Mouse (Mus musculus): ENCODE measurements at regions not wholly inside any gene's neighbourhood (a gene's known extent, or its start where the extent isn't known, plus 50 kb on each side); places are given as distances from the start of the nearest gene placed in this dataset.

DNA sequence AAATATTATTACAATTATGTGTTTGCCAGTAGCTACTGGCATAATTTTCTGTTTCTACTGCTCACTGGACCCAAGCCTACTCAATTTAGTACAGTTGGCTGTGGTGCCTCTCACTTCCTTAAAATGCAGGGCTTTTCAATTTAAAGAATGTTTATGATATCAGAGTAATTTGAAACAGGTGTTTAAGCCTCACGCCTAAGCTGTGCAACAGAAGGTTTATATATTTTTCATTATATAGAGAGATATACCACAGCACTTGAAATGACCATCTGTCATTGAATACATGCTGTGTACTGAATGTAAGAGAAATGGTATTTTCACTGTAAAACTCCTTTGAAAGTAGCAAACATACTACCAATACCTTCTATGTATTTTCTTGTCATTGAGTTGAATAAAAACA lies 376.8 kb downstream of the Otol1 start:
- H3K4me3 ChIP-seq, result no peak overlapping the region
- no peak overlapping the region for H3K27ac ChIP-seq
- ATAC-seq (ENCODE audit: low FRiP score), result no peak

DNA sequence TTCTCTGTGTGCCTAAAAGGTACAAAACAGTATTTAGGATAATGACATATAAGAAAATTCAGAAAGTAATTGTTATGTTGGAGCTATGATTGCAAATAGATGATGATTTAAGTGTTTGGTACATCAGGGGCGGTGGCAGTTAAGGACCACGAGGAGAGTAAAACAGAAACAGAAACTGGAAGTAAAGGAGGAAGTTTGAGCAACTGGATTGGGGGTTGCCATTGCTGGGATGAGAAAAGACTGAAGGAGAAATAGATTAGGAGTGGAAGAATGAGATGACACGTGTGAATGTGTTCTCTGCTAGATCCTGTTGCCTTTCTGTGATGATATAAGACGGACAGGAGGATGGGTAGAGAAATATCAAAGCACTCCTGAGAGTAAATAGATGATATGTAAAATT lies 378.5 kb downstream of the Otol1 start:
- no peaks in the 10 kb centered on the region for H3K36me3 ChIP-seq

More for the DNA sequence above, 376.8 kb downstream of the Otol1 start:
- H3K4me1 ChIP-seq (replicated peaks), result no peaks in the 10 kb centered on the region
- no peaks in the 10 kb centered on the region for H3K36me3 ChIP-seq
- no peak overlapping the region for H3K9ac ChIP-seq
- H3K4me2 ChIP-seq, result no peak overlapping the region
- 78% methylated on average over 1 of the region's 1 CpGs for WGBS
- H3K9me3 ChIP-seq, result no peaks in the 10 kb centered on the region
- H3K27me3 ChIP-seq, result no peaks in the 10 kb centered on the region

DNA sequence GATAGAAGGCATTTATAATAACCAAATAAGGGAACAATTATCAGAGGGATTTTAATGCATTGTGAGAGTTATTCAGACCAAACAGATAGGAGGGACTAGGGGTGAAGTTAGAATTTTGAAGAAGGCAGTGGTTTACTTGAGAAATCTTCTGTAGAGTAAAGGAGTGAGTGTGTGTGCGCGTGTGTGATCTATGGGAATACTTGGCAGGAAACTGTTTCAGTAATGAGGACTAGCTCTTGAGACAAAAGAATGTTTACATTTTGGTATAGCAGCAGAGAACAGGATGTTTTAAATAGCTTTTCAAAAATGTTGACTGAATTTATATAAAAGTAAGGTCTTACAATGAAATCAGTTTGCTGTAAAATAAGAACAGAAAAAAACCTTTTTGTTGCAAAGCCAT lies 393.8 kb downstream of the Otol1 start:
- H3K9ac ChIP-seq, result no peak overlapping the region
- no peaks in the 10 kb centered on the region for H3K36me3 ChIP-seq
- no peak overlapping the region for H3K27ac ChIP-seq
- H3K4me1 ChIP-seq (replicated peaks), result no peaks in the 10 kb centered on the region
- no peak overlapping the region for H3K4me2 ChIP-seq
- no peak overlapping the region for H3K4me3 ChIP-seq
- 79% methylated on average over 2 of the region's 2 CpGs for WGBS
- no peaks in the 10 kb centered on the region for H3K9me3 ChIP-seq
- no peaks in the 10 kb centered on the region for H3K27me3 ChIP-seq
- no peak for ATAC-seq (ENCODE audit: low FRiP score)

More for the DNA sequence above, 378.5 kb downstream of the Otol1 start:
- ATAC-seq (ENCODE audit: low FRiP score), result no peak
- Histone ChIP-seq H3K27me3 (no peaks in the 10 kb centered on the region), H3K27ac (no peak overlapping the region), H3K4me3 (no peak overlapping the region), H3K4me1 (replicated peaks) (no peaks in the 10 kb centered on the region), H3K9ac (no peak overlapping the region), H3K9me3 (no peaks in the 10 kb centered on the region), H3K4me2 (no peak overlapping the region)
- 91% methylated on average over 4 of the region's 4 CpGs for WGBS

DNA sequence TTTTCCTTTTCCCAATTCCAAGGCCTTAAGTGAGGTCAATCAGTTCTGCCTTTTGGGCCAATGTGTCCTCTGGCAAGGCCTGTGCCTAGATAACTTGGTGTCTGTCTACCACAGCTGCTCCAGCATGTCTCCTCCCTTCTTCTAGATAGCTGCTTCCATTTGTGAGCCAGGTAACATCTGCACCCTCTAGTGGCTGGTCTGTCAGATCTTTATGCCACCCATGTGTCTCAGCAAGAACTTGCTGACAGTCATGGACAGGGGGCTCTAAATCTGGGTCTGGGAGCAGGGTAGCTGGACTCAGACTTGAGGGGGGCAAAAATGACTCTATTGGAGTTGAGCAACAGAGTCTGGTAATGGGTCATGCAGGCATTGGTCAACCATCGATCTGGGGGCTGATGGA lies 399.2 kb downstream of the Otol1 start:
- Histone ChIP-seq H3K4me1 (replicated peaks) (no peaks in the 10 kb centered on the region), H3K27ac (no peak overlapping the region), H3K9ac (no peak overlapping the region), H3K9me3 (no peaks in the 10 kb centered on the region), H3K4me3 (no peak overlapping the region), H3K36me3 (no peaks in the 10 kb centered on the region), H3K4me2 (no peak overlapping the region), H3K27me3 (no peaks in the 10 kb centered on the region)
- WGBS, result 100% methylated on average over 1 of the region's 1 CpGs
- no peak for ATAC-seq (ENCODE audit: low FRiP score)

DNA sequence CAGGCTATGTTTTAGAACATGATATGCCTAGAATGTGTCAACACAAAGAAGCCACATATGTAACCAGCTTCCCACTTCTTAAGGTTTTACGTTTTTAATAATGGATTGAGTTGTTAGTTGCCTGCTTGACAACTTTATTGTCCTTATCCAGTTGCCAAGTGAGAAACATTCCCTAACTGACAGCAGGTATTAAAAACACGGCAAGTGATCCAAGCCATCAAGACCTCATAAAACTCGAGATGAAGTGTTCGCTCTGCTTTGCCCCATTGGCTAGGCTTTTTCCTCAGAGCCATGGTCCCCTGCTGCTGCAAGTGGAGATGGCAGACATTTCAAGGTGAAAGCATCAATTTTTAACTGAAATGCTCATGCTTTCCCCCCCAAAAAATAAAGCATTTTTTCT lies 410.9 kb downstream of the Otol1 start:
- H3K36me3 ChIP-seq, result no peaks in the 10 kb centered on the region
- no peaks in the 10 kb centered on the region for H3K4me1 ChIP-seq (replicated peaks)
- no peak overlapping the region for H3K9ac ChIP-seq
- H3K27ac ChIP-seq, result no peak overlapping the region
- 75% methylated on average over 4 of the region's 4 CpGs for WGBS
- no peak for ATAC-seq (ENCODE audit: low FRiP score)
- no peak overlapping the region for H3K4me3 ChIP-seq
- H3K27me3 ChIP-seq, result no peaks in the 10 kb centered on the region
- no peaks in the 10 kb centered on the region for H3K9me3 ChIP-seq
- H3K4me2 ChIP-seq, result no peak overlapping the region

DNA sequence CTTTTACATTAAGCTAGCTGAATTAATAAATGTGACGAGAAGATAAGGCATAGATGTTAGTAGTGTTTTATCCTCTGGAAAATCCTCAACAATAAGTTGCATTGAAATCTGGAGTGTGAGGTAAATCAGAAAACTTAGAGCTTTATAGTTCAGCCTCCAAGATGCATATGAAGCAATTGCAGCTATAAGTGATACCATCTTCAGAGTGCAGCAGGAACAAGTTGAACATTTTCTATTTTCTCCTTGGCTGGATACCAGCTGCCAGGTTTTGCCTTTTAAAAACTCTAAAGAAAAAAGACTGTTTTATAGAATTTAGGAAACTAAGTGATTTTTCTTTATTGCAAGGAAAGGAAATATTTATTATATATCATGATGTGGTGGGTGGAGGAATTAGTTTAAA lies 414.6 kb downstream of the Otol1 start:
- no peak overlapping the region for H3K27ac ChIP-seq
- H3K9ac ChIP-seq, result no peak overlapping the region
- no peaks in the 10 kb centered on the region for H3K36me3 ChIP-seq
- no peak overlapping the region for H3K4me3 ChIP-seq
- no peaks in the 10 kb centered on the region for H3K27me3 ChIP-seq
- WGBS, result 85% methylated on average over 1 of the region's 1 CpGs
- no peak for ATAC-seq (ENCODE audit: low FRiP score)
- H3K9me3 ChIP-seq, result no peaks in the 10 kb centered on the region
- no peak overlapping the region for H3K4me2 ChIP-seq
- H3K4me1 ChIP-seq (replicated peaks), result no peaks in the 10 kb centered on the region

DNA sequence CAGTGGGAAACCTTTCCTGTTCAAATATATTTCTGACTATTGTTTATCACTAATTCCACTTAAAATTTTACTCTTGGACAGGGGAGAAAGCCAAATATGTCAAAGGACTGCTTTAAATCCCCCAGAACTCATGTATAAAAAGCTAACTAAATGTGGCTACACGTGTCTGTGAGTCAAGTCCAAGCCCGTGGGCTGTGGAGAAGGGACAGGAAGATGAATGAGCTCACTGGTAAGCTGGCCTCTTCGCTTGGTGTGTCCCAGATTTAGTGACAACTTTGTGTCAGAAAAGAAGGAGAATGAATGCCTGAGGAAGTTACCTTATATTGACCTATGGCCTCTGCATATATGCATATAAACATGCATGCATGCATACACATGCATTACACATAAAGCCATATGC lies 415.3 kb downstream of the Otol1 start:
- no peaks in the 10 kb centered on the region for H3K9me3 ChIP-seq
- H3K9ac ChIP-seq, result no peak overlapping the region
- ATAC-seq (ENCODE audit: low FRiP score), result no peak
- H3K4me1 ChIP-seq (replicated peaks), result no peaks in the 10 kb centered on the region
- no peaks in the 10 kb centered on the region for H3K27me3 ChIP-seq
- no peak overlapping the region for H3K4me3 ChIP-seq
- no peak overlapping the region for H3K4me2 ChIP-seq
- no peaks in the 10 kb centered on the region for H3K36me3 ChIP-seq
- 76% methylated on average over 3 of the region's 3 CpGs for WGBS
- H3K27ac ChIP-seq, result no peak overlapping the region

DNA sequence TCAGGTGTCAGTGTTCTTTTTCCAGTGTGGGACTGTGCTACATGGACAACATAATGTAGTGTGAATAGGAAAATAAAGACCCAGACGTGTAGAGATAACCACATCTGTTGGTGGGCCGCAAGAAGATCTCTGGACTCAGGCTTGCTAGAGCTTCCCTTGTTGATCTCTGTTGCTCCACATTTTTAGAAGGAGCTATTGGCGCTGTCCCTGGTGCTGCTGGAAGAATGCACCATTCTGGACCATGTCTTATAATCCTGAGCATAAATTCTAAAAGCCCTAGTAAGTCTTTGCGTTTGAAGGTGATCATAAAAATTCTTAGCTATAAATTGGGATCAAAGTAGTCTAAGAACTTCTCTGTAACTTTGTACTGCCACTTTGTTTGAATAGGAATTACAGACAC lies 429.3 kb downstream of the Otol1 start:
- no peak overlapping the region for H3K4me3 ChIP-seq
- H3K36me3 ChIP-seq, result no peaks in the 10 kb centered on the region
- no peak overlapping the region for H3K9ac ChIP-seq
- 73% methylated on average over 4 of the region's 4 CpGs for WGBS
- H3K4me2 ChIP-seq, result no peak overlapping the region
- no peaks in the 10 kb centered on the region for H3K4me1 ChIP-seq (replicated peaks)
- no peaks in the 10 kb centered on the region for H3K9me3 ChIP-seq
- H3K27me3 ChIP-seq, result no peaks in the 10 kb centered on the region
- no peak for ATAC-seq (ENCODE audit: low FRiP score)
- H3K27ac ChIP-seq, result no peak overlapping the region

DNA sequence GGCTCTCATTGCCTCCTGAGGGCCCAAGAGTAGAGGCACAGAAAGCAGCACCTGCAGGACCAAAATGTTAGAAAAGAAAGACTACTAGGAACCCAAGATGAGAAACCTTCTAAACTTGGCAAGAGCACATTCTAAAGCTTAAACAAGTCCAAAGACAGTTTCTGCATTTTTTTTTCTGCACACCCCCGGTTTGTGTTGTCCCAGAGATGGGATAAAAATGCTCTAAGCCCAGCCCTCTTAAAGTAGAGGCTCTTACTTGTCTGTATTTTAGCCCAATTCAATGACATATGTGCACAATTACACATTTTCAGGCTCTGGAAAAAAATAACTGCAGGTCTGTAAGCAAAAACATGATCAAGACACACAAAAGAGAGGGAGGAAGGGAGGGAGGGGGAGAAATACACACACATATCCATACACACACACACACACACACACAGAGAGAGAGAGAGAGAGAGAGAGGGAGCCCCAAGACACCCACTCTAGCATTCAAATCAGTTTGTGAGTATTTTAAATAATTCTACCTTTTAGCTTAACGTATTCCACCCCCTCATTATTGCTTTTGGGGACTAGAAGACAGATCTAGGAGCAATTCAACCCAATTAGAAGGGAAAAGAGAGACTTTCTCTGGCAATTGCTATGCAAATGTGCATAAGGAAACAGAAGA lies 449.9 kb downstream of the Otol1 start:
- 56% methylated on average over 2 of the region's 2 CpGs for WGBS
- Histone ChIP-seq H3K36me3 (no peaks in the 10 kb centered on the region), H3K4me3 (no peak overlapping the region), H3K9ac (no peak overlapping the region), H3K9me3 (no peaks in the 10 kb centered on the region), H3K4me1 (replicated peaks) (no peaks in the 10 kb centered on the region), H3K4me2 (no peak overlapping the region), H3K27me3 (no peaks in the 10 kb centered on the region), H3K27ac (no peak overlapping the region)
- ATAC-seq (ENCODE audit: low FRiP score), result no peak

DNA sequence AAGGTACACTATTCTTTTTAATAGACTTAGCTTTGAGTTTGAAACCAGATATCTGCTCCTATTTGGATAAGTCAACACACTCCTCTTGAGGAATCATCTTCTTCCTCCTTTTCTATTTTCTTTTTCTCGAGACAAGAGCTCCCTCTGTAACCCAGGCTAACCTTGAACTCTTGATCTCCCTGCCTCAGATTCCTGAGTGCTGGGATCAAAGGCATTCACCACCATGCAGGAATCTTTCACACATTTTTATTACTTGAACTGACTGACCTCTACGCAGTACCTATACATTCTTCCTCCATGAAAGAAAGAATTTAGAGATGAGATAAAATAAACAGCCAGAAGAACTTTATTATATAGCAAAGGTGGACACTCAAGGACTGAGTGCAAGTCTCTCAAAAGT lies 453.4 kb downstream of the Otol1 start:
- WGBS, result 72% methylated on average over 2 of the region's 2 CpGs

DNA sequence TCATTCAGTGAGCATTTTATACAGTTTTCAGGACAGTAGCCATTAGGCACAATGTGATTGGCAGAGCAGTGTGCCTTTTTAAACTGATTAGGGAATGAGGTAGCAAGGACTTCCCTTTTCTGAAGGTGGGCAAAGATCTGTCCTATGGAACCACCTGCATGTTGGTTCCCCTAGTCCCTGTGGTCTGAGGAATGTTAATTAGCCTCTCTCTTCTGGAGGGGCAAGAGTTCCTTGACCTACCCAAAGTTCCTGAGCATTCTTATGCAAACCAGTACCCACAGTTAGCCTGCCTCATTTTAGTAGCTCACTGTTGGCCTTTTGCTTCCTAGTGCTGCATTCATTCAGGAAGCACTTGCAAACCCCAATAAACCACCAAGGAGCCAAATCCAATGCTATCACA lies 455.8 kb downstream of the Otol1 start:
- no peak overlapping the region for H3K9ac ChIP-seq
- no peak for ATAC-seq (ENCODE audit: low FRiP score)

More for the DNA sequence above, 453.4 kb downstream of the Otol1 start:
- no peaks in the 10 kb centered on the region for H3K36me3 ChIP-seq
- H3K4me3 ChIP-seq, result no peak overlapping the region
- no peaks in the 10 kb centered on the region for H3K4me1 ChIP-seq (replicated peaks)
- H3K9ac ChIP-seq, result no peak overlapping the region
- no peak overlapping the region for H3K27ac ChIP-seq
- no peak overlapping the region for H3K4me2 ChIP-seq
- no peaks in the 10 kb centered on the region for H3K9me3 ChIP-seq
- no peak for ATAC-seq (ENCODE audit: low FRiP score)
- no peaks in the 10 kb centered on the region for H3K27me3 ChIP-seq

DNA sequence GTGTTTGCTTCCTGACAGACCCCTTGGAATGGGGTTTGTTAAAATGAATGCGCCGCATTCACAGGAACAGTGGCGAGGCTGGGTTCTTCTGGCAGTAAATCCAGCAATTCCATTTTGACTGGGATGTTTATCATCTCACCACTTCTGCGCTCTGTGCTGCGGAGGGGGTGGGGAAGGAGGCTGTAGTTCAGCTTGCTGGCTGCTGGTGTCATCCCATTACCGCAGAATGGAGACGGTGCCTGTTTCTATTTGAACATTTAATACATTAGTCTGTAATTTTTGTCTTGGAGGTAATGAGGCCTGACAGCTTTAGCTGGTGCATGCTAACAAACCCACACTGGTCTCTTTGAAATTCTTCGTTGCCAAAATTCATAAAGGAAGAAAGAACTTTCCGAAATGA lies 475.1 kb downstream of the Otol1 start:
- WGBS, result 36% methylated on average over 9 of the region's 9 CpGs
- H3K4me3 ChIP-seq, result no peak overlapping the region
- H3K9me3 ChIP-seq, result no peaks in the 10 kb centered on the region
- peaks cover 9% of the 10 kb centered on the region; the same call in 1 of the 2 replicates for H3K4me1 ChIP-seq (replicated peaks)
- no peak overlapping the region for H3K9ac ChIP-seq
- 0 out of 2 replicates have a peak overlapping the region, but pooled peaks have one; percentile 41 for H3K27ac ChIP-seq
- H3K27me3 ChIP-seq, result no peaks in the 10 kb centered on the region
- H3K4me2 ChIP-seq, result peak overlapping the region; percentile 39
- no peaks in the 10 kb centered on the region for H3K36me3 ChIP-seq
- peak; percentile 95 for ATAC-seq (ENCODE audit: low FRiP score)

More for the DNA sequence above, 455.8 kb downstream of the Otol1 start:
- H3K36me3 ChIP-seq, result no peaks in the 10 kb centered on the region
- no peaks in the 10 kb centered on the region for H3K27me3 ChIP-seq
- H3K27ac ChIP-seq, result no peak overlapping the region
- H3K4me2 ChIP-seq, result no peak overlapping the region
- no peak overlapping the region for H3K4me3 ChIP-seq
- H3K9me3 ChIP-seq, result no peaks in the 10 kb centered on the region
- H3K4me1 ChIP-seq (replicated peaks), result no peaks in the 10 kb centered on the region

DNA sequence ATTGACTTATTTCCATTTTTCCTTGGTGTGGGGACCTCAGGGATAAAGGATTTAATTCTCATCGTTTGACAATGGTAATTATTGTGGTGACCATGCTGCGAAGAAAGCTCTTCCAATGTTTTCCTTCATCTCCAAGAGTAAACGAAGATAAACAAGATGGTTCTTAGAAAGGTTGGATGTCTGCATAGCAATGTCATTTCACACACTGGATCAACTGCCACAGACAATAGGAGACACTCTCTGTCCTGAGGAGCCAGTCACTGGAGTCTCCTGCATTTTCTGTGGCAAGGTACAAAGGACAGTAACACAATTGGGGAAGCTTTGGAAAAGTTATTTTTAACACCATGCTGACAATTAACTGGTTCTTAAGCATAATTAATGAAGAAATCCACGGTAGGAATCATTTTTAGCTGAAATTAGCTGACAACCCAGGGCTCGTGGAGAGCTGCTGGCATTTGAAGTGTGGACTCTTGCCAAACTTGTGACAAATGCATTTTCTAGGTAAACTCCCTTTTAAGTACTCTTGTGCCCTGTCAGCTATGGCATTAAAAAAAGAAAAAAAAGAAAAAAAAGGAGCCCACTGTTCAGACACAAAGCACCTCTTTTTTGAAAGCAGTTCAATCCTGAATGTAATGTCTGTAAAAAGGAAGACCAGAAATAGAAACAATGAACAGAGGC lies 475.8 kb downstream of the Otol1 start:
- ATAC-seq (ENCODE audit: low FRiP score), result peak; percentile 65
- H3K9me3 ChIP-seq, result no peaks in the 10 kb centered on the region
- H3K4me1 ChIP-seq (replicated peaks), result peaks cover 9% of the 10 kb centered on the region; the same call in 1 of the 2 replicates
- no peaks in the 10 kb centered on the region for H3K36me3 ChIP-seq
- no peak overlapping the region for H3K4me3 ChIP-seq
- 54% methylated on average over 5 of the region's 5 CpGs for WGBS
- no peaks in the 10 kb centered on the region for H3K27me3 ChIP-seq
- H3K4me2 ChIP-seq, result peak overlapping the region; percentile 20; the same call in 1 of the 2 replicates
- H3K27ac ChIP-seq, result peak overlapping the region; percentile 41; the same call in 1 of the 2 replicates
- no peak overlapping the region for H3K9ac ChIP-seq

Measured in hindbrain, embryonic 13.5 days (tissue).